Mouse (Mus musculus): ENCODE data around the gene Pelo.

Pelo gene

DNA sequence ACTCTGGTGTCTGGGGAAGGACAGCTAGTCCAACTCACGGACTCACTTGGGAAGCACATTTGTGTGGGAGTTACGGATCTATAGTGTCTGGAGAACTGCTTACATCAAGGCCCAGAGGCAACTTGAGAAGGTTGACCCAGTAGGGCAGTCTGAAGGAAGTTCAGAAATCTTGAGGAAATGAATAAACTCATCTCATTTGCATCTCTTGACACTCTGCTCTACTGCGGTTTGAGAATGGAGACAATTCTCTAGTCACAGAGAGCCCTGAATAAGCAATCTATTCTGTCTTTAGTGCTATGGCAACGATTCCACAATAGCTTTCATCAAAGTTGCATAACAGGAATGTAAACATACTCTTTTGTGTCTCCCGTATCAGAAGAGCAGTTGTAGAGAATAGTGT, 7.0 kb upstream of the Pelo start:
- no peak for DNase-seq (ENCODE audit: low spot score)

DNA sequence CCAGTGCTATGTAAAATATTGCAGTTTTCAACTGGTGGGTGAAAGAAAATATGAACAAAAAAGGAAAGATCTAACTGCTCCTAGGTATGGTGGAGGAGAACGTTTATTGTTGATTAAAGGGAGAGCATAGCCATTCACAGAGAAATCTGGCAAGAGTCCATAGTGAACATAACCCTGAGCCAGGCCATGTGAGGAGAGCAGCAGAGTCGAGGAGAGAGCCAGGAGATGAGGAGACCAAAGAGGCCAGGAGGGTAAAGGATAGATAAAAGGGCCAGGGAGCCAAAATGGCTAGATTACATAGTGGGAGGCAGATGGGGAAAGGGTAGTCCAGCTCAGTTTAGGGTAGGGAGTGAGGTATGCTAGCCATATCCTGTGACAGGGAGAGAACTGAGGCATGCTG, 6.2 kb upstream of the Pelo start:
- DNase-seq (ENCODE audit: low spot score): no peak

DNA sequence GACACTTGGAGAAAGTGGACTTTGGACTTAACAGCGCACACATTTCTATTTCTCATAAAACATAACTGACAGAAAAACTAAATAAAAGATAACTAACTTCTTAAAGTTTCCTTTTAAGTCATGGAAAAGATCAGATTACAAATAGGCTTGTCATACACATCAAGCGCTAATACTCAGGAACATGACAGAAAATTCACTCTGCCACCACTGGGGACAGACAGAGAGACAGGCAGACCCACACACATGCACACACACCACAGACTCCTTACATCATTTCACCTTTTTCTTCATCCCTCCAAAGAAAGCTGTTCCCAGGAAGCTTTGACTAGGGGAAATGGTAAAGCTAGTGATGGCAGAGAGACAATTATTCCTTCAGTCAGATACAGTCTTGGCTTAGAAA, 5.4 kb upstream of the Pelo start:
- no peak for DNase-seq (ENCODE audit: low spot score)

DNA sequence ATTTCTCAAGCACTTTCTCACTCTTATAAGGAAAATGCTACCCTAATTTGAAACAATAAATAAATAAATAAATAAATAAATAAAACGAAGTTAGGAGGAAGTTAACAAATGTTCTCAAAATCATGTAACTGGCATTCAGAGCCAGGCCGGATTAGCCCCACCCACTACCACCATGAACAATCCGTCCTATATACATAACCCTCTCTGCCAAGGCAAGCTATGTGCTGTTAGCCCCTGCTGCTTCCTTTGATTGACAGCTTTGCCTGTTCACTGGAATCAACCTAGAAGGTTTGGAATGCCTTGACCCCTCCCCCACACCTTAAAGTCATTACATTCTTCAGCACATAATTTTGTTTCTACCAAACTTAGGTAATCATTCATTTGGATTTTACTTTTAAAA, 1.5 kb upstream of the Pelo start:
- DNase-seq (ENCODE audit: low spot score): no peak

DNA sequence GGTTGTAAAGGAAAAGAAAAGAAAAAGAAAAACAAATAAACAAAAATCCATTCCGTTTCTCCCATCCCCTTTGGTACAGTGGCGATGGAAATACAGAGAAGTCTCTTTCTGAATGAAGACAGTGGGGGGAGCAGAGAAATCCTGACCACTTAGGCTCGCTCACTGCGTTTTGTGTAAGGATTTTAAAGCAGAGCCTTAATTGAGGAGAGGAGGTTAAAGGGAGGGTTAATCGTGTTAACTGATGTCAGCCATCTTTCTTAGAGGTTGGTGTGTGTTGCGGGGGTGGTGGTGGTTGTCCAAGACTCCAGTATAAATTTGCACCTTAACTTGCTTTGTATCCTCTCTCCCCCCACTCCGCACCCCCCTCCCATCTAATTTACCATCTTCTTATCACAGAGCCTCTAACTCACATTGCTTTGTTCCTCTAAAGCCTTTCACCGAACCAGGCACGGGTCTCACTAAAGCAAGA, 1.0 kb upstream of the Pelo start:
- DNase-seq (ENCODE audit: low spot score): no peak

DNA sequence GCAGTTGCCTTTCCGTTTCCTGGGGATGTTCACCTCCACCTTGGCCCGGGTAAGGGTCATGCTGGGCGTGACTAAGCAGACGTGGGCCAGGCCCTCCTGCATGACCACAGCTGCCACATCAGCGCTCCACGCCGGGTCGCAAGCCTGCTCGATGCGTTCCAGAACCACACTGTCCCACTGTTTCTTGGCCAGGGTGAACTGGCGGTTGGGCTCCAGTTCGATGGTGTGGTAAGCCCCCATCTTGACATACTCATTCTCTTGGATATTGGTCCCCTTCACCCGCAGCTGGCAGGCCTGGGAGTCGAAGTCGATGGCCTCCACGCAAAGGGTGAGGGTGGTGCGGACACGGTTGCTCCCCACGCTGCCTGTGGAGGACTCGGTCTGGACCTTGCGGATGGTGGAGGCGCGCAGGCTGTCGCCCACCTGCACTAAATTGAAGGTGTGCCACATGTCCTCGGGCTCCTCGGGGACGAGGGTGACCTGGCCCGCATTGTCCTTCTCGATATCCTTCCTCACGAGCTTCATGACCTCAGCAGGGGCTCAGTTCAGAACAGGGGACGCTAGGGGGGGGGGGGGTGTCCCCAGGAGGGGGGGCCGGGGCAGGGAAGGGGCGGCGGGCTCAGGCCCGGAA, 476 bp downstream of the Pelo start:
- DNase-seq (ENCODE audit: low spot score): peak; percentile 14

DNA sequence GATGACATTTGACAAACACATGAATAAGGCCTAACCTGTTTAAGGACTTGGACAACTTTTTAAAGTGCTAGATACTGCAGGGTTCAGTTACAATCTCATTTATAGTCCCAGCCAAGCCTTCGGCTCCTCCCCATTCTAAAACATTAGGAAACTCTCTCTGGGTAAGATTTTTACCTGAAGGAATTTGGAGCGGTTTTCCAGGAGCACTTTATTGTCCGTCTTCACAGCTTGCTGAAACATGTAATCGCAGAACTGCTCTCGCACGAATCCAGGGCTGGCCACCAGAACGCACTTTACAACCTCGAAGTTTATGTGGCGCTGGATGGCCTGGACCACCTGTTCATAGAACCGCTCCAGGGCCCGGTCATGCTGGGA, 979 bp downstream of the Pelo start:
- DNase-seq (ENCODE audit: low spot score): no peak

DNA sequence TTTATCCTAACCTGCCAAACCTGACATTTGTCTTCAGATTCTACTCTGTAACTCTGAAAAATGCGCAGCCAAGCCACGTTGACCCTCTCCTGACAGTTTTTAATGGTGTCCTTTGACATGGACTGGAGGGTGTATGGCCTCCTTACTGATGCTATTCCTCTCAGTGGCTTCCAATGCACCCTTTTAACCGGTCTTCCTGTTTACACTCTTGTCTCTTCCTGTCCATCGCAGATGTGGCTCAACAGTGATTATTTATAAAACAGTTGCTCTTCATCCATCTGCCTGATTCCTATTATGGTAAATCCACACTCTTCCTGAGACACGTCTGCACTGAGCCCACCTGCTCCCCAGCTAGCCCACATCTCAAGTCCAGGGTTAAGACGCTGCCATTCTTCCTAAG, 4.0 kb downstream of the Pelo start:
- DNase-seq (ENCODE audit: low spot score): no peak

DNA sequence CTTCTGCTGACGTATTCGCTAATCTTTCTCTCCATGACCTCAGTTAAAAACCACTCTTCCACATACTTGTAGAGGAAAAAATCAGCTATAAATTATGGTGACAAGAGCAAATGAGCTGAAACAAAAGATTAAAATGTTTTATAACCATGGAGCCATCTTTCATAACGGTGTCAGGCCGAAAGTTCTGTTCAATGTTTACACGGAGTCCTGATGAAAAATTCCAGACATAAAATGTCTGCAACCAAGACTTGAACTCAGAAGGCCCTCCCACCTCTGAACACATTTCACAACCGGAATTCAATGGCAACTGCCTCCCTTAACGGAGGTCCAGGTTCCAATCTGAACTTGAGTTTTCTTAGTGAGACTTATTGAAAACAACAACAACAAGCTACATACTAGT, 7.6 kb downstream of the Pelo start:
- DNase-seq (ENCODE audit: low spot score): no peak

DNA sequence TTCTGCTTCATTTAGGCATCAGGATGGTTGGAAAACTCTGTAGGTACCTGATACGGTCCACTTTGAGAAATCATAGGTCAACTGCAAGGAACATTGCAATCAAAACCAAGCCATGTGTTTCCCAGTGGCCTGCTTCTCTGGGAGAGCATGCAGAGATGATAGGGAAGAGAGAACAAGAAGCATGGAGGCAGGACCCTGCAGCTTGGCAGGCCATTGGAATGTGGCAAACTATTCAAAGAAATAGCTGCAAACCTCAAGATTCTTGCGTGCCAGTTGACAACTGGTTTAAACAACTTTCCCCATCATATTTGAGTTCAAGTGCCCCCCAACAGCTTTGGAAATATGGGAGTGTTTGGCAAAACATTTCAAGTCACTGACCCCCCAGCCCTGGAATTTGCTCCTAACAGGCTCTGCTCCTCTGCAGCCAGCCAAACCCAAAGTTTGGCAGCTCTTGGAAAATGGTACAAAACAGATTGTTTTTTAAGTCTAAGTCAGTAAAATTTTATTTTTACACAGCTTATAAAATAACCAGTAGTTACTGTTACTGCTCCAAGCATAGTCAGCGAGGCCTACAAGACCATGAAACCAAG, 9.9 kb downstream of the Pelo start:
- no peak for DNase-seq (ENCODE audit: low spot score)

DNA sequence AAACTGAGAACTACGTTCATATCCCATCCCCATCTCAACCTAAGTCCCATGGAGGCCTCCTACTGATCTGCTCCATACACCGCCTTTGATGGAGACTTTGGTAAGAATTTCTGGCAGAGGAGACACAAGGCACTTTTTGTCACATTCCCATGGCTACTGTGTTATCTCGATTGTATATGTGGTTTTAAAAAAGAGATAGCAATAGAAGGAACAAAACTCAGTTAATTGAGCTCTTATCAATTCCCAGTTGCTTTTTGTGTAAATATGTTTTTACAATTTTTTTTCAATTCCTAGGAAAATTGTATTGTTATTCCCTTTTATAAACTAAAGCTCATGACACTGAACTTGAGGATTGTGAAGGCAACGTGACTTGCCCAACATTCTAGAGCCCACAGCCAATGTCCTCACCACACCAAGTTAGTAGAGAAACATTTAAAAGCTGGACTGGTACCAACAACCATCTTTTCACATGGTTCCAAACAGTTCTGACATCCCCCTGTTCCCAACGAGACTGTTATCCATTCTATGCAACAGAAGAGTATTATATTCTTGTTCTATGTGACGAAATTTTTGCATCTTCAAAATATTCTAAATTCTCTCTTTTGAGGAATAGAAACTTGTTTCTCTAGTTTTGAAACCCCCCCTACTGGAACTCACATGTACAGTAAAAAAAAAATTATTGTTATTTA, 10.8 kb downstream of the Pelo start:
- DNase-seq (ENCODE audit: low spot score): no peak

DNA sequence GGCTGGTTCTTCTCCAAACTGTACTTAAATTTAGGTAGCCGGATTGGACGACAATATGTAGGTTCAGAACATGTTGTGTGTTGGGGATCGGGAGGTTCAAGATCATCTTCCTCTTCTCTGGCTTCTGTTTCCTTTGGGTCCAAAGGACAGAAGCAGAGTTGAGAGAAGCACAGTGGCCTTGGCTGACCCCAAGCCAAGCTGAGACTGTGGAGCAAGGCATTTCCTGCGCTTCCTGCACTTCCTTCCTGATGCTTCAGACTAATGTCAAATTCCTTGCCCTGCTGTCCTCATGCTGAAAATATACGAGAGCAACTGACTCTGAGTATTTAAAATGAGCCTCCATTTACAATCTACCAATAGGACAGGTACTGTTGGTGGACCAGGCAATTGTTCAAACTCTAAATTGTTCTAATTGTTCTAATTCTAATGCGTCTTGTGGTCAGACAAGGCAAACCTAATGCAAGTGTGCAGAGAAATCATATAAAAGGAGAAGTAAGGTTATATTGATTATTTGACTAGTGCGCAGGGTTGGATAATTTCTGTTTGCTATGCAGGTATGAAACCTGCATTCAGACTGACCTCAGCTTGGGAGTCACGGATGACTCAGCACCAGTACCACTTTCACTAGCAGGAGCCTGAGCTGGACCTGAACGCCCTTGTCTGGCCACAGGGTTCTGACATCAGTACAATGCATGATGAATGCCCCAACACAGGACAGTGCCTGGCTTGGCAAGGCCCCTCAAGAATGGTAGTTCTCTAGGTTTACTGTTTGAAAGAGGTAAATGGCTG, 12.4 kb downstream of the Pelo start:
- no peak for DNase-seq (ENCODE audit: low spot score)

DNA sequence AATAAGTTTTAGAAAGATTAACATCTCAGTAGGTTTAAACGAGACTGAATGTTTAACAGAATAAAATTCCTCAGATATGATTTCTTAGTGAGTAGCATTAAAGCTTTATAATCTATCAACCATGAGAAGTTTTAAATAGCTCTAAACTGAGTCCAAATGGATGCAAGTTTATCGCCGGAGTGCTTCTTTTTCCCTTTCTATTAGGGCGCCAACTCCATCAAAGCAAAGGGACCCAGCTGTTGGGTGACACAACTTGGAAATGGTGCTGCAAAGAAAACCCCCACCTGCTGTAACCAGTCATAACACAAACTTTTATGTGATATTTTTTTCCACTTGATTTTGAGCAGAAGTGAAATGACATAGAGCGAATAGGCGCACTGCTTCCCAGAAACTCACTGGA, 17.6 kb downstream of the Pelo start:
- DNase-seq (ENCODE audit: low spot score): no peak

DNA sequence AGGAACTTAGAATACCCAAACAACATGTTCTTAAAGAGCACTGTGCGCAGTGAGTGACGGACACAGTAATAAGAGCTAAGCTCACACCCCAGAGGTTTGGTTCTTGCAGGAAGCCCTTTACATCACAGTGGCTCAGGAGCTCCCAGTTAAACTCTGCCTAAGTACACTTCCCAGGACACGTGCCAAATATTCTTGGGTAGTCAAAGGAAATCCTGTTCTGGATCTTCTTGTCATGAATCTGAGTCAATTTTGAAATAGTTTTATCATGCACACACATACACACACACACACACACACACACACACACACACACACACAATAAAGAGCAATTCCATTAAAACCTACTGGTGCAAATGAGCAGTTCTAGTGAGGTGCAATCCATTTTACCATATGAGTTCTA, 18.6 kb downstream of the Pelo start:
- no peak for DNase-seq (ENCODE audit: low spot score)

DNA sequence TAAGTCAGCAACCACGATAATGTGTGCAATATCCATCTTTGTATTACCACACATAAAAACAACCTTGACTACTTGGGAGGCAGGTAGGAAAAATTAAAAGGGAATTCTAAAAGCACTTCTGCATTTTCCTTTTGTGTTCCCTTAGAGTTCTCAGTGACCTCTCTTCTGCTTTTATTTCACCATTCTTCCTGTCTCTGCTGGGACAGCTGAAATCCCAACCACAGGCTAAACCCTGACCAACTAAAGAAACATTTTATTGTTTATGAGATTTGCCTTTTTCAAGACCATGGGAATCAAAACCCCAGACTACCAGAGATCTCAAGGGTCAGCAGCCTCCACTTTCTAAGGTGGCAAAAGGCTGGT, 22.0 kb downstream of the Pelo start:
- DNase-seq (ENCODE audit: low spot score): no peak

DNA sequence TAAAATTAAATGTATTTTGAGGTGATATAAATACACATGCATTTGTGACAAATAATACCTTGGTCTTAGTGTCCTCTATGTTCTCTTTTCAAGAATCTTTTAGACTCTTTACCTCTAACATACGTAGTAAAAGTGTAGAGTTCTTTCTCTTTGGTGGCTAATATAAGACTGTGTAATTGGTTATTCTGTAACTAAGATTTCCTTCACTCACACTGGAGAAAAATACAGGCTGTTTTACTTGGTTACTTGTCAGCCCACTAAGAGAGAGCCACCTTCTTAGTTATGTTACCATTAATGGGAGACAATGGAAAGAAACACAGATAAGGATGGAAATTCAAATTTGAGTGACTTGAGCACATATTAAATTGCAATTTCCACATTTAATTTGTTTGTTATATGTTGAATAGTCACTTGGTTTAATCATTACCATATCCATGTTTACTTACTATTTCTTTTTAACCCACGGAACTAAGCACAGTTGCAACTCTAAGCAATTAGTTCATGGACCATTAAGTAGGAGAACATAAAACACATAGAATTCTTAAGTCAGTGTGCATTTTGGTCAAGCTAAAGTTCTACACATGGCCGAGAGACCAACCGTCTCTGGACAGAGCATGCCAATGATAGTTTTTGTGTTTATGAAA, 22.5 kb downstream of the Pelo start:
- no peak for DNase-seq (ENCODE audit: low spot score)

DNA sequence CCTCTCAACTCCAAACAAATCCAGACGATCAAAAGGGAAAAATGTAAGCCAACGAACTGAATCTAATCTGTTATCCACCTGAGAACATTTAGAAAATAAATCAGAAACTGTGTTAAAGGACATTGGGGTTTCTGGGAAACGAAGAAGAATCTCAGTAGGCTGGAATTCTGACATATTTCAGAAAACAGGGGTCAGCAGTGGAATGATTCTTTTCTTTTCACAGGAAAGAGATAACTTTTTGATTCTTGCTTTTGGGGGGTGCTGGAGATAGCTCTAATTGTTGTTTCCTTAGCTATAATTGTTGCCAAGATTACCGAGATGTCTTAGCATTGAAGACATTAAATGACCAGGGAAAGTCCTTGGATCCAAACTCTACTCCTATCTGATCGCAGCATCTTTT, 32.4 kb downstream of the Pelo start:
- DNase-seq (ENCODE audit: low spot score): no peak

DNA sequence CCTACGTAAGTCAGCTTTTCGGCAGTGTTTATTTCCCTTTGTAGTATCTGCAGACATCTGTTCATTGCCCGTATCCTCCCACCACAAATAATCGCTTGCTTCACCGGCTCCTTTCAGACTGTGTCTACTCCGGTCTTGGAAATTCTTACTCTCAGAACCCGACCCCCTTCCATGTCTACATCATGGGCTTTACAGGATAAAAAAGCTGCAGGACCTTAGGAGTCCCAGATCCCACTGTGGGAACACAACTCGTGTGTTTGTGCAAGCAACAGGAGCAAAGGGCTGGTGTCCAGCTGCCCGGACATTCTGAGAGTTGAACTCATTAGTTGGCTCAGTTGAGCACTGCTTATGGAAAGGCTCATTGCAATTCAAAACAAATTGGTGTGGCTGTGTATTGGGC, 35.2 kb downstream of the Pelo start:
- no peak for DNase-seq (ENCODE audit: low spot score)

DNA sequence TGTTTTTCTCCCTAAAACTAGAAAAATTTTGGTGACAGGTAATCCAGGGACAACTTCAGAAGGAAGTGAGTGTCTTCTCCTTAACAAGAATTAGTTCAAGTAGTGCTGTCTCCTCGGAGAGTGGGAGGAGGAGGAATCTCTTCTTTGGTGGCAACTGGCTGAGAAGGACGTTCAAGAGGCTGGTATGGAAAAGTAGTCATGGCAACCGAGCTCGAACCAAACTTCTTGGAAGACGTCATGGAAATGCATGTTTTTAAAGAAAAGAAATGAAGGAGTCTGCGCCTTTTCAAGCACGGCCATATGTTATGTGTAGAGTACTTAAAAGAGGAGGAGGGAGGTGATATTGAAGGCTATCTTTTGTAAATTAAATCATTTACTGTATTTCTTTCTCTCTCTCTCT, 37.4 kb downstream of the Pelo start:
- no peak for DNase-seq (ENCODE audit: low spot score)

DNA sequence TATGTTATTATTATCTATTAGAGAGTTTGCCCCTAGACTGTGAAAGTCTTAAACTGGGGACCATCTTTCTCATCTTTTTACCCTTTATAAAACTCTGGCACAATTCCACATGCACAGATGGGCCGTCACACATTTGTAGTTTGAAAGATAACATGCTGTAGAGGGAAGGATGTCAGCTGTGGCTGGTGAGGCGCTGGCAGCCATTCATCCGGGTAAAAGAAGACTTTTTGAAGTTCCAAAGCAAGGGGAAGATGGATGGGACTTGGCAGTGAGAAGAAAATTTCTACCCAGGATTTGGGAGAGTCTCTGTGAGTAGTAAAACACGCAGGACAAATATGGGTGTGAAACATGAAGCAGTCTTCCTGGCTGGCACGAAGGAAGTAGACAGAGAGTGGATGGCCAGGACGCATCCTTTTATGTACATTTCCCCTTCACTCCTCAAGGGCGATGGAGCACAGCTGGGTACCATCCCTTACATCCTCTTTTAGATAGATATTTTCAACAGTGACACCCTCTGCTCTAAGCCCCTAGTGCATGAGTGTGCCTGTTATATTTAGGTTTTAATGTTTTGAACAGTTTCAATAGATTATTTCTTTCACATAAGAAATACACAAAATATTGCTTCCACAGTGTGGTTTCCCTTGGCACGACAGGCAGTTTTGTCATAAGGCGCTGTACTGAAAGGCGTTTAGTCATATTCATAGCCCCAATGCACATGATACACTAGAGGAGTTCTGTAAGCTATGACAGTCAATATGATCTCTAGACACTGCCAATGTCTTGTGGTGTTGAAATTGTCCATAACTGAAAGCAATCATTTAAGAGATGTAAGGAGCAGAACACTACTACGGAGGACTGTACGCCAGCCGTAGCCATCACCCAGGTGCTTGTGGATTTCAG, 39.1 kb downstream of the Pelo start:
- no peak for DNase-seq (ENCODE audit: low spot score)

DNA sequence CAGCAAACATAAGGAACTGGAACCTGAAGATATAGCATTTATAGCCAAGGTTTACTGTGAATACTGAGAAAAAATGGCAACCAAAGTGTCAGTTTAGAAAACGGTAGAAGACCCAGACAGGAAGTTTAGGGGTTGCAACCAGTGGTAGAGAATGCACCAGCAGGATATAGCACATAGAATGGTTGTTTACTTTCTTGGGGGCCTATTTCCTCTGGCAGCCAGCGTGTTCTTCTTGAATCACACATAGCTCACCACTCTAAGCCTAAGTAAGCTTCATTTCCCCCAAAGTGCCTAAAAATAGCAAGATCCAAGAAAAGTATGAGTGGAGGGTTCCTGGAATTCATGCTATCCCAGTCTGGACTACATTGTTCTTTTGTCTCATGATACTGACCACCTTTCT, 47.3 kb downstream of the Pelo start:
- DNase-seq (ENCODE audit: low spot score): no peak
